Mouse (Mus musculus) embryonic facial prominence, embryonic 11.5 days (tissue): ENCODE data around the gene Eral1. TPM values are rescaled to one million over a fixed set of nuclear protein-coding genes. Genes with fewer than 3 reads are reported as not detected.

Experiments
- ATAC-seq: fragments of 200-750 bp; cut with Nextera tagmentation; replicated peaks from 2 replicates; pipeline ENCODE4 v1.8.0; 2017; ENCODE audit warnings: low read depth; ENCODE audit not compliant: insufficient number of reproducible peaks, low FRiP score, low TSS enrichment
- DNase-seq: peaks from one replicate; pipeline ENCODE4 v3.0.0-alpha.2; 2015; ENCODE audit warnings: low spot score
- H3K27ac ChIP-seq: fragments of 300-500 bp; sonication (generic); replicated peaks from 2 replicates; pipeline ENCODE4 v1.5.1; 2014; ENCODE audit warnings: mild to moderate bottlenecking, low read depth, low read length, control low read depth
- H3K27me3 ChIP-seq: fragments of 300-500 bp; sonication (generic); 2 replicates; pipeline ENCODE4 v1.6.1; 2014; ENCODE audit warnings: mild to moderate bottlenecking, low read length, moderate library complexity, mixed read lengths; ENCODE audit not compliant: control insufficient read depth, insufficient read depth
- H3K36me3 ChIP-seq: fragments of 300-500 bp; sonication (generic); replicated peaks from 2 replicates; pipeline ENCODE4 v1.6.1; 2014; ENCODE audit warnings: low read depth, mild to moderate bottlenecking, low read length, moderate library complexity, mixed read lengths; ENCODE audit not compliant: control insufficient read depth, insufficient read depth
- H3K4me1 ChIP-seq: fragments of 300-500 bp; sonication (generic); 2 replicates; pipeline ENCODE4 v1.6.1; 2014; ENCODE audit warnings: low read length, mixed read lengths; ENCODE audit not compliant: control insufficient read depth, insufficient read depth
- H3K4me2 ChIP-seq: fragments of 300-500 bp; sonication (generic); 2 replicates; pipeline ENCODE4 v1.6.1; 2014; ENCODE audit warnings: low read depth, mild to moderate bottlenecking, control low read depth, low read length, moderate library complexity
- H3K4me3 ChIP-seq: fragments of 300-500 bp; sonication (generic); 2 replicates; pipeline ENCODE4 v1.5.1; 2014; ENCODE audit warnings: low read depth, low read length, control low read depth
- H3K9ac ChIP-seq: fragments of 300-500 bp; sonication (generic); replicated peaks from 2 replicates; pipeline ENCODE4 v1.6.1; 2014; ENCODE audit warnings: mild to moderate bottlenecking, control low read depth, low read length
- H3K9me3 ChIP-seq: fragments of 300-500 bp; sonication (generic); replicated peaks from 2 replicates; pipeline ENCODE4 v1.6.1; 2016; ENCODE audit warnings: mild to moderate bottlenecking, low read length, inconsistent platforms, mixed read lengths; ENCODE audit not compliant: control insufficient read depth
- WGBS: fragments of 180-500 bp; shearing (Covaris S2); extraction: QIAGEN DNeasy Blood & Tissue Kit; methylation state at CpG from one replicate; pipeline ENCODE4 v1.1.7; 2014; 5-methylcytosine and 5-hydroxymethylcytosine counted together
- microRNA counts: library from miRNA; unstranded; fragments of <30 nt; microRNA quantifications from one replicate; lab custom pipeline; 2016
- microRNA-seq: library from miRNA; unstranded; fragments of <30 nt; microRNA quantifications from one replicate; pipeline ENCODE4, GENCODE M21; 2016; ENCODE audit warnings: borderline number of aligned reads
- polyA plus RNA-seq: library from polyadenylated mRNA; unstranded; fragments of >200 nt; fragmentation: Nextera tagmentation; extraction: Ambion mirVana; gene quantifications from 2 replicates; pipeline ENCODE4 v1.2.1, GENCODE M21; 2014

Eral1 gene
- polyA plus RNA-seq, 1 experiment from 2014 or later, result 37.5 TPM

DNA sequence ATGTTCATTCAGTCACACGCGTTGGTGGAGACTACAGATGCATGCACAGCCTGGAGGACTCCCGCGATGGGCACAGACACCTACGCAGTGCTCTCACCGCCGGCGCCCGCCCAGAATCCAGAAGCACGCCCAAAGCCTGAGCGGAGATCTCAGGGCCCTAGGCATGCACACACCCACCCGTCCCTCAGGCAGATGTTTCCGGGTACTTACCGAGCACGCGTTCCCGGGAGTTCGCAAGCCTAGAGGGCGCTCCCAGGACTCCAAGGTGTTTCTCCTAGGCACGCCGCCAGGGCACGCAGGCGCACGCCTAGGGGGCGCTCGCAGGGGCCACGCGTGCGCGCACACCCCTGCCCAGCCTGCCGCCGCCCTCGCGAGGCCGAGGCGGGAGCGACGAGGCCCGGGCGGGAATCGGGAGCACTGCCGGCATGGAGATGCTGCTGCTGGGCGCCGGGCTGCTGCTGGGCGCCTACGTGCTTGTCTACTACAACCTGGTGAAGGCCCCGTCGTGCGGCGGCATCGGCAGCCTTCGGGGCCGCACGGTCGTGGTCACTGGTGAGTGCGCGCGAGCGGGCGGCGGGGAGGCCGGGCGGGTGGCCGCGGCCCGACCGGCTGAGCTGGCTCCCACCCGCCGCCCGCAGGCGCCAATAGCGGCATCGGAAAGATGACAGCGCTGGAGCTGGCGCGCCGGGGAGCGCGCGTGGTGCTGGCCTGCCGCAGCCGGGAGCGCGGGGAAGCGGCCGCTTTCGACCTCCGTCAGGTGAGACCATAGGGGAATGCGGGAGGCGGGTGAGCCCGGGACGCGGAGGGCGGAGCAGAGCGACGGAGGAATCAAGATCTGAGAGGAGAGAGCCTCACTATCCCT lies 48.0 kb downstream of the Eral1 start, which contains the start of gene Dhrs13:
Gene Dhrs13 (plus strand): TSS at position 334 of the 862 bp plus-strand sequence.
- H3K4me1 ChIP-seq, result no peaks in the 10 kb centered on the region
- H3K9me3 ChIP-seq, result no peaks in the 10 kb centered on the region
- H3K9ac ChIP-seq, result peak within 1 kb of the TSS; percentile 80
- H3K27ac ChIP-seq, result peak within 1 kb of the TSS; percentile 81
- under 1% methylated on average over 80 of the region's 96 CpGs for WGBS
- H3K36me3 ChIP-seq, result peaks cover 2% of the 10 kb centered on the region
- H3K27me3 ChIP-seq, result no peaks in the 10 kb centered on the region
- peak within 1 kb of the TSS; percentile 94 for H3K4me2 ChIP-seq
- peak within 1 kb of the TSS; percentile 64 for H3K4me3 ChIP-seq
- peak; percentile 95 for DNase-seq
- peak; percentile 93 for ATAC-seq

DNA sequence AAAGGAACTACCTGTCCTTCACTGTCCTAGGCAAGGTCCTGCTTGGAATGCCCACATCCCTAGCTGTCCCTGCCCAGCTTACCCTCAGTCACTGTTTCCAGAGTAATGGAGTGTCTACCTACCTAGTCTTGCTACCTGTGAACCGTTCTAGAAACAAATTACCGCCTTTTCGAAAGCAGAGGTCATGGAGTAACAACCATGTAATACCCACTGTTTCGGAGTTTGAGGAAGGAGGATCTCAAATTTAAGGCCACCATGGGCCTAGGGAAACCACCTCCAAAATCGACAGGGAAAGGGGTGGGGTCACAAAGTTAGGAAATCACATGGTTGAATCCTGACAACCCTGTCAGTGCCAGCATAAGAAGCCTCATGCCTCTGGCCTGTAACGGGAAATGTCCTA lies 48.8 kb downstream of the Eral1 start:
- H3K4me3 ChIP-seq, result peak overlapping the region; percentile 64
- no peak overlapping the region for H3K9ac ChIP-seq
- ATAC-seq (no peak), DNase-seq (no peak)
- 35% methylated on average over 6 of the region's 6 CpGs for WGBS
- no peaks in the 10 kb centered on the region for H3K4me1 ChIP-seq
- H3K27ac ChIP-seq, result no peak overlapping the region
- H3K27me3 ChIP-seq, result no peaks in the 10 kb centered on the region
- H3K9me3 ChIP-seq, result no peaks in the 10 kb centered on the region
- peaks cover 2% of the 10 kb centered on the region for H3K36me3 ChIP-seq
- peak overlapping the region; percentile 94; the same call in 1 of the 2 replicates for H3K4me2 ChIP-seq

GRCm38 (mm10) chr11:78030600-78030999 lies 49.6 kb downstream of the Eral1 start:
- no peak overlapping the region for H3K9ac ChIP-seq
- ATAC-seq (no peak), DNase-seq (no peak)
- 53% methylated on average over 2 of the region's 2 CpGs for WGBS
- H3K27ac ChIP-seq, result no peak overlapping the region
- H3K27me3 ChIP-seq, result no peaks in the 10 kb centered on the region
- H3K9me3 ChIP-seq, result no peaks in the 10 kb centered on the region
- no peak overlapping the region for H3K4me3 ChIP-seq
- H3K4me1 ChIP-seq, result no peaks in the 10 kb centered on the region
- H3K36me3 ChIP-seq, result peaks cover 5% of the 10 kb centered on the region
- H3K4me2 ChIP-seq, result no peak overlapping the region

- ATAC-seq (no peak), DNase-seq (no peak)
- H3K9me3 ChIP-seq, result no peaks in the 10 kb centered on the region
- H3K27me3 ChIP-seq, result no peaks in the 10 kb centered on the region
- WGBS, result 88% methylated on average over 8 of the region's 8 CpGs
- H3K27ac ChIP-seq, result no peak overlapping the region
- no peak overlapping the region for H3K9ac ChIP-seq
- no peaks in the 10 kb centered on the region for H3K4me1 ChIP-seq
- peaks cover 7% of the 10 kb centered on the region for H3K36me3 ChIP-seq
- no peak overlapping the region for H3K4me2 ChIP-seq
- no peak overlapping the region for H3K4me3 ChIP-seq
Measured at GRCm38 (mm10) chr11:78029240-78029639, 50.9 kb downstream of the Eral1 start.

- Histone ChIP-seq H3K4me1 (no peaks in the 10 kb centered on the region), H3K4me2 (no peak overlapping the region), H3K27me3 (no peaks in the 10 kb centered on the region), H3K36me3 (peaks cover 27% of the 10 kb centered on the region), H3K27ac (no peak overlapping the region), H3K4me3 (no peak overlapping the region), H3K9me3 (no peaks in the 10 kb centered on the region), H3K9ac (no peak overlapping the region)
- WGBS, result 88% methylated on average over 8 of the region's 8 CpGs
- ATAC-seq (no peak), DNase-seq (peak; percentile 52)
Measured at GRCm38 (mm10) chr11:78023607-78024006, 56.6 kb downstream of the Eral1 start.

MicroRNA genes within 50 kb of the gene (microRNA counts, 519-probe panel; counts per million panel counts)
- 4,421 counts per million, percentile 73 among the panel's probes with 10 or more counts for microRNA mmu-miR-144 (lab: Ali Mortazavi, UCI)
- 2,891 counts per million, percentile 35 among the panel's probes with 10 or more counts for microRNA mmu-miR-451 (lab: Ali Mortazavi, UCI)

Small RNA genes lying within 50 kb of the gene (microRNA-seq; reads per million reads assigned to microRNA genes)
- gene Mir144, result 49.9 reads per million, percentile 33 among the genes with 10 or more reads in this experiment
- not detected for gene Mir451a
- not detected for gene Mir451b

Other genes with a start within 250 kb of the Eral1 start
- gene Pipox, start 186.3 kb downstream of the Eral1 start, polyA plus RNA-seq, result 2.7 and 3.0 TPM in 2 replicates
- gene Sez6, start 149.6 kb downstream of the Eral1 start, polyA plus RNA-seq, result 1.5 and 2.1 TPM in 2 replicates
- gene Phf12, start 97.6 kb downstream of the Eral1 start, polyA plus RNA-seq, result 14.5 and 16.6 TPM in 2 replicates
- 17.3 and 19.5 TPM in 2 replicates for gene Dhrs13, start 48.1 kb downstream of the Eral1 start, polyA plus RNA-seq
- 40.4 and 45.7 TPM in 2 replicates for gene Flot2, start 42.5 kb downstream of the Eral1 start, polyA plus RNA-seq
- 19.0 and 22.8 TPM in 2 replicates for gene Fam222b, start 14.3 kb upstream of the Eral1 start, polyA plus RNA-seq
- 84.9 and 91.8 TPM in 2 replicates for gene Traf4, start 85.2 kb upstream of the Eral1 start, polyA plus RNA-seq
- 8.6 and 8.9 TPM in 2 replicates for gene Nek8, start 96.3 kb upstream of the Eral1 start, polyA plus RNA-seq
- gene Tlcd1, start 96.3 kb upstream of the Eral1 start, polyA plus RNA-seq, result 8.9 and 10.9 TPM in 2 replicates
- 1,340 and 1,370 TPM in 2 replicates for gene Rpl23a, start 103.2 kb upstream of the Eral1 start, polyA plus RNA-seq
- 139 and 140 TPM in 2 replicates for gene Rab34, start 108.0 kb upstream of the Eral1 start, polyA plus RNA-seq
- 1.2 and 1.7 TPM in 2 replicates for gene Proca1, start 113.0 kb upstream of the Eral1 start, polyA plus RNA-seq
- 47.3 and 55.6 TPM in 2 replicates for gene Sdf2, start 165.4 kb upstream of the Eral1 start, polyA plus RNA-seq
- gene Supt6, start 165.6 kb upstream of the Eral1 start, polyA plus RNA-seq, result 24.9 and 27.4 TPM in 2 replicates
- gene 2610507B11Rik, start 181.4 kb upstream of the Eral1 start, polyA plus RNA-seq, result 59.7 and 66.9 TPM in 2 replicates
- 0.11 TPM in 1 of 2 replicates, not detected in the other for gene BC030499, start 210.5 kb upstream of the Eral1 start, polyA plus RNA-seq
- 54.8 and 62.0 TPM in 2 replicates for gene Spag5, start 221.1 kb upstream of the Eral1 start, polyA plus RNA-seq
- gene Aldoc, start 242.6 kb upstream of the Eral1 start, polyA plus RNA-seq, result 2.7 and 4.6 TPM in 2 replicates
- 55.4 and 64.0 TPM in 2 replicates for gene Pigs, start 248.0 kb upstream of the Eral1 start, polyA plus RNA-seq